Mouse (Mus musculus): Measurements from ENCODE around the gene Btnl1.

- no peak for TF ChIP-seq EP300 (IDR thresholded peaks at IDR 0.05)
- peak; percentile 88 for TF ChIP-seq CTCF (IDR thresholded peaks at IDR 0.05)
These were observed 34.2 kb downstream of the Btnl1 start for GRCm38 (mm10) chr17:34411117-34411516.

All from lung, postnatal 0 days (tissue).